Mouse (Mus musculus): ENCODE measurements at regions not wholly inside any gene's neighbourhood (a gene's known extent, or its start where the extent isn't known, plus 50 kb on each side); places are given as distances from the start of the nearest gene placed in this dataset.
"Not testable (repeated sequence)": the region's sequence is repeated elsewhere in the genome, so short reads cannot be mapped to it uniquely, and the experiment has no call there.

GRCm38 (mm10) chr9:97297538-97297937, 72.2 kb downstream of the Trim42 start:
- DNase-seq (ENCODE audit: inconsistent ontology term), result peak; percentile 25

- DNase-seq (ENCODE audit: inconsistent ontology term), result no peak
Observed at GRCm38 (mm10) chr9:97295770-97296169, 74.0 kb downstream of the Trim42 start.

- no peak for DNase-seq (ENCODE audit: inconsistent ontology term)
Observed at GRCm38 (mm10) chr9:97291870-97292269, 77.9 kb downstream of the Trim42 start.

GRCm38 (mm10) chr9:97284282-97284802, 85.4 kb downstream of the Trim42 start:
- DNase-seq (ENCODE audit: inconsistent ontology term), result no peak

- no peak for DNase-seq (ENCODE audit: inconsistent ontology term)
Observed at GRCm38 (mm10) chr9:97282090-97282489, 87.7 kb downstream of the Trim42 start.

- not testable (repeated sequence) for DNase-seq (ENCODE audit: inconsistent ontology term)
Observed at GRCm38 (mm10) chr9:97275449-97275848, 94.3 kb downstream of the Trim42 start.

- DNase-seq (ENCODE audit: inconsistent ontology term), result no peak
Observed at GRCm38 (mm10) chr9:97273891-97274290, 95.9 kb downstream of the Trim42 start.

GRCm38 (mm10) chr9:97272061-97272460, 97.7 kb downstream of the Trim42 start:
- no peak for DNase-seq (ENCODE audit: inconsistent ontology term)

GRCm38 (mm10) chr9:97247621-97248020, 122.1 kb downstream of the Trim42 start:
- DNase-seq (ENCODE audit: inconsistent ontology term), result no peak

GRCm38 (mm10) chr9:97226074-97226473, 115.1 kb upstream of the Slc25a36 start:
- DNase-seq (ENCODE audit: inconsistent ontology term), result no peak

GRCm38 (mm10) chr9:97224549-97224948, 113.6 kb upstream of the Slc25a36 start:
- no peak for DNase-seq (ENCODE audit: inconsistent ontology term)

- DNase-seq (ENCODE audit: inconsistent ontology term), result no peak
Observed at GRCm38 (mm10) chr9:97214806-97215205, 103.8 kb upstream of the Slc25a36 start.

GRCm38 (mm10) chr9:97190321-97190860, 79.4 kb upstream of the Slc25a36 start:
- DNase-seq (ENCODE audit: inconsistent ontology term), result peak; percentile 59

GRCm38 (mm10) chr9:97189646-97190045, 78.7 kb upstream of the Slc25a36 start:
- no peak for DNase-seq (ENCODE audit: inconsistent ontology term)

GRCm38 (mm10) chr9:97188616-97189330, 77.8 kb upstream of the Slc25a36 start:
- DNase-seq (ENCODE audit: inconsistent ontology term), result no peak

GRCm38 (mm10) chr9:97173230-97173951, 62.4 kb upstream of the Slc25a36 start:
- DNase-seq (ENCODE audit: inconsistent ontology term), result no peak

- peak; percentile 36 for DNase-seq (ENCODE audit: inconsistent ontology term)
Observed at GRCm38 (mm10) chr9:97172075-97172474, 61.1 kb upstream of the Slc25a36 start.

- no peak for DNase-seq (ENCODE audit: inconsistent ontology term)
Observed at GRCm38 (mm10) chr9:97171484-97171883, 60.5 kb upstream of the Slc25a36 start.

- DNase-seq (ENCODE audit: inconsistent ontology term), result no peak
Observed at GRCm38 (mm10) chr9:97170836-97171235, 59.9 kb upstream of the Slc25a36 start.

- peak; percentile 22 for DNase-seq (ENCODE audit: inconsistent ontology term)
Observed at GRCm38 (mm10) chr9:97162465-97162864, 51.5 kb upstream of the Slc25a36 start.
